Mouse (Mus musculus) Patski (cell line): ENCODE data around the gene Ttll6. TPM values are rescaled to one million over a fixed set of nuclear protein-coding genes. Genes with fewer than 3 reads are reported as not detected.
"Not testable (repeated sequence)": the region's sequence is repeated elsewhere in the genome, so short reads cannot be mapped to it uniquely, and the experiment has no call there.

Source experiments
- ATAC-seq: fragments of 100-300 bp; one replicate; pipeline ENCODE4 v1.8.0; 2021
- CTCF ChIA-PET: fragments of 350-600 bp; sonication (Branson Sonifier 250); formaldehyde crosslinking; loops from one replicate; lab custom pipeline; 2022; ENCODE audit warnings: inconsistent platforms; lab: Charles Lee
- POLR2A ChIA-PET: fragments of 350-600 bp; sonication (Branson Sonifier 250); formaldehyde crosslinking; loops from one replicate; lab custom pipeline; 2022; ENCODE audit warnings: antibody characterized with exemption, inconsistent platforms; lab: Charles Lee
- DNase-seq: peaks from one replicate; pipeline ENCODE4 v3.0.0-alpha.2; 2011; ENCODE audit warnings: low read depth, low spot score
- H3K27me3 ChIP-seq: fragments of 371-371 bp; one replicate; pipeline ENCODE4 v1.5.1; 2021
- CTCF ChIP-seq: fragments of 100-300 bp; IDR thresholded peaks from one replicate; pipeline ENCODE4 v1.5.1; 2021
- in situ Hi-C: fragments of 300-500 bp; cut with MboI; formaldehyde crosslinking; loops from 3 replicates; pipeline ENCODE4 v1.11.1; 2018; ENCODE audit warnings: low pct_unique_long_range_greater_than_20kb, mixed read lengths
- polyA plus RNA-seq: library from polyadenylated mRNA; unstranded; gene quantifications from one replicate; pipeline ENCODE4 v1.2.3, GENCODE M21; 2021

The Ttll6 gene
- 0.13 TPM for polyA plus RNA-seq

DNA sequence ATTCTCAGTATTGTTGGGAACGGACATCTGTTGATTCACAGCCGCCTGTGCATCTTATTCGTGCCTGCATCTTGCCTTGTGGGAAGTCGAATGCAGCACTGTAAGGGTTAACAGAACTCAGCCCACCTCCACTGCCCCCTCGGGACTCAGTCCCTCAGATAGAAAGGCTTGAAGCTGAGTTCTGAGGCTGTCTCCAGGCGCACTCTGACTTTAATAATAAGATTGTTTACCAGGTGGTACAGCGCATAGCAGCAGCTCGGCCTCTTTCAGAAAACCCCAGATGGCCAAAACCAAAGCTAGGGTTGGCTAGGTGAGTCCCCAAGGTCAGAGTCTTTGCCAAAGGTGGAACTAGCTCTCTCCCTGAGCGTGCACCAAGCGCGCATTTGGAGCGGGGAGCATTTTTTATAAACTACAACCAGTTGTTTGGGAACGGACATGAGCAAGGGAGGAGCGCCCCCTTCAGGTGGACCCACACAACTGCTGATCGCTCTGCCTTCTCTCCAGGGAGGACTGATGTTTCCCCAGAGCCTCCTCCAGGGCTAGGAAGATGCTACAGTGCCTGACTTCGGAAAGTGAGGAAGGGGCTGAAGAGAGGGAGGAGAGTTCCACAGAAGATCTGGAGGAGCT, at the start of gene Ttll6:
TSS of gene Ttll6 (plus strand) at position 548 of the 627 bp plus-strand sequence.
- in situ Hi-C loops, result loop anchor here (5.0 kb wide), 1 partner anchor 41 kb away; no protein-coding TSS in a partner anchor
- ChIA-PET POLR2A (interaction anchor here (0.6 kb wide), 1 partner anchor 463 kb away, joined by 6 read pairs; no protein-coding TSS in a partner anchor), CTCF (interaction anchor here (0.6 to 1.7 kb wide), 12 partner anchors 9 to 172 kb away, joined by 3 to 7 read pairs (median 4); partner anchors contain the start of genes Calcoco2 and Ube2z)
- DNase-seq (no peak), ATAC-seq (no peak)
- no peaks in the 10 kb centered on the region for H3K27me3 ChIP-seq
- TF ChIP-seq CTCF, result peak; percentile 97

DNA sequence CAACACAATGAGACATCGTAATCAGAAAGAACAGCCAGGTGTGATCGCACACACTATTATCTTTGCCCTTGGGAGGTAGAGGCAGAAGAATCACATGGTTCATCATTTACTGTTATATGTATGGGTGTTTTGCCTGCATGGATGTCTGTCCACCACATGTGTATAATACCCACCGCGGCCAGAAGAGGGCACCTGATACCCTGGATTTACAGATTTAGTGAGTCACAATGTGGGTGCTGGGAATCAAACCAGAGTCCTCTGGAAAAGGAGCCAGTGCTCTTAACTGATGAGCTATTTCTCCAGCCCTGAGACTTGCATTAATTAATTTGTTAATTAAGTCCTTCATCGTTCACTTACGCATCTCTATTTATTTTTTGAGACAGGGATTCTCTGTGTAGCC, 45.6 kb upstream of the Ttll6 start:
- no peak for ATAC-seq
- POLR2A ChIA-PET, result no interaction called here
- no peak for DNase-seq
- CTCF ChIA-PET, result no interaction called here
- no peak for TF ChIP-seq CTCF
- H3K27me3 ChIP-seq, result no peaks in the 10 kb centered on the region
- in situ Hi-C loops, result no loop called here

DNA sequence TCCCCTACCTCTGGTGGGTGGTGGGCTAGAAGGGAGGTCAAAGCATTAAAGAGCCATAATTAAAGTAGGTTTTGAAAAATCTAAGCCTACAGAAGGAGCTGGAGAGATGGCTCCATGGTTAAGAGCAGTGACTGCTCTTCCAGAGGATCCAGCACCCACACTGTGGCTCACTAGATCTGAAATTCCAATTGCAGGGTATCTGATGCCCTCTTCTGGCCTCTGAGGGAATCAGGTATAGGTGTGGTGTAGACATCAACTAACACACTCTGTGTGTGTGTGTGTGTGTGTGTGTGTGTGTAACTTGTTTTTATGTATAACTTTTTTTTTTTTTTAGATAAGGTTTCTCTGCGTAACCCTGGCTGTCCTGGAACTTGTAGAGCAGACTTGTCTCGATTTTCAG, 42.5 kb upstream of the Ttll6 start:
- ATAC-seq (no peak), DNase-seq (no peak)
- no peaks in the 10 kb centered on the region for H3K27me3 ChIP-seq
- in situ Hi-C loops, result loop anchor here (5.0 kb wide), 2 partner anchors 41 to 141 kb away; partner anchors contain the start of gene Ttll6
- TF ChIP-seq CTCF, result peak; percentile 65
- ChIA-PET CTCF (interaction anchor here (0.8 kb wide), 1 partner anchor 263 kb away, joined by 3 read pairs; no protein-coding TSS in a partner anchor), POLR2A (interaction anchor here (0.8 kb wide), 1 partner anchor 25 kb away, joined by 3 read pairs; no protein-coding TSS in a partner anchor)

DNA sequence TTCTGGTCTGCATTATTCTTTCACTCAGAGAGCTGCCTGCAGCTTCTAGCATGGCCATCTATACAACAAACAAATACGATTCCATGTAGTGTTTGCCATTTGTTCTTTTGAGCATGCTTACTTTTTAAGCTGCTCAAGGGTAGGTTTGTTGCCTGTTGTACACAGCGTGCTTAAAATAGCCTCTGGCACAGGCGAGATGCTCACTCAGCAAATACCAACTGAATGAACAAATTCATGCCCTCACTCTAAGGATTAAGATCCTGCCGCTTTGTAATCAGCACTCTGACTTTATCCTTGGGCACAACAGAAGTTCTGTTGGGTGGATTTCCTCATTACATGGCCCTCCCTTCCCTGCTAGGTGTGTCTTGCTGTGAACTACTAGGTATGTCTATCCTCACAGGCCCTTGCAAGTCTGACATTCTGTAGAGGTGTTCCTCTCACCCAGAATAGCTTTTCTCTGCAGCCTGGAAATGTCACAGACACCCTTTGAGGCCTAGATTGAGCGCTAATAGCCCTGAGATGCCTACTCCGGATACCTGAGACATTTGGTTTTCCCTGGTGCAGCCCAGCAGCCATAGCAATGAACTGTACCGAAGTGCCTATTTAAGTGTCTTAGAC, 40.8 kb upstream of the Ttll6 start:
- no peaks in the 10 kb centered on the region for H3K27me3 ChIP-seq
- ChIA-PET POLR2A (interaction anchor here (0.7 to 0.9 kb wide), 2 partner anchors 9 to 37 kb away, joined by 3 read pairs; no protein-coding TSS in a partner anchor), CTCF (interaction anchor here (0.7 to 2.8 kb wide), 12 partner anchors 18 to 147 kb away, joined by 3 to 18 read pairs (median 4); partner anchors contain the start of gene Calcoco2)
- no peak for TF ChIP-seq CTCF
- in situ Hi-C loops, result loop anchor here (5.0 kb wide), 2 partner anchors 40 to 140 kb away; partner anchors contain the start of gene Ttll6
- ATAC-seq (no peak), DNase-seq (no peak)

DNA sequence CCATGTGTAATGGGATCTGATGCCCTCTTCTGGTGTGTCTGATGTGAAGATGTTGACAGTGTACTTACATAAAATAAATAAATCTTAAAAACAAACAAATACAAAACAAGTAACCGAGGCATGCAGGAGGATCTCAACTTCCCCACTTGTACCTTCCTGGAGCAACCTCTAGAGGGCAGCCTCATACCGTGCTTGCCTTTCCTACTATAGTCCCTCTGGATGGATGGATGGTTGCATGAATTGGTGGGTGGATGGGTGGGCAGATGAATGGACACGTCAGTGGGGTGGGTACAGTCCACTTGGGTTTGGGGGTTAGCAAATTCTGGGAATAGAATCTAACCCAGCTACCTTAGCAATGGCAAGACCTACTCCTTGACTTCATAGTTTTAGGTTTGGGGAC, 40.2 kb upstream of the Ttll6 start:
- H3K27me3 ChIP-seq, result no peaks in the 10 kb centered on the region
- TF ChIP-seq CTCF, result peak; percentile 89
- DNase-seq (no peak), ATAC-seq (no peak)
- ChIA-PET POLR2A (interaction anchor here (0.9 kb wide), 1 partner anchor 9 kb away, joined by 3 read pairs; no protein-coding TSS in a partner anchor), CTCF (interaction anchor here (0.7 to 2.8 kb wide), 12 partner anchors 9 to 146 kb away, joined by 3 to 18 read pairs (median 4); partner anchors contain the start of gene Calcoco2)
- in situ Hi-C loops, result loop anchor here (5.0 kb wide), 2 partner anchors 39 to 139 kb away; partner anchors contain the start of gene Ttll6

DNA sequence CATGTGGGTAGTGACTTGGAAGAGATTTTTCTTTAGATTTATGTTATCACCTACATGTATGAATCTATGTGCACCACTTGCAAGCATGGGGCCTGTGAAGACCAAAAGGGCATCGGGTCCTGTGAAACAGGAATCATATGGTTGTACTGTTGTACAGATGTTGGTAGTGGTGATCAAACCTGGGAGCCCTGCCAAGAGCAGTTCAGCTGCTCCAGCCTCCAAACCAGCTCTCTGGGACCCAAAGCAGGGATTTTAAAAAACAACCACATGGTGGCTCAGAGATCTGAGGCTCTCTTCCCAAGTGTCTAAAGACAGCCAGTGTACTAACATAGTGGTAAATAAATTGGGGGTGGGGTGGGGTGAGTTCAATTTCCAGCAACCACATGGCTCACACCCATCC, 25.2 kb upstream of the Ttll6 start:
- CTCF ChIA-PET, result interaction anchor here (1.1 kb wide), 1 partner anchor 25 kb away, joined by 3 read pairs; the partner anchor contains the start of gene Ttll6
- ATAC-seq (no peak), DNase-seq (no peak)
- TF ChIP-seq CTCF, result no peak
- H3K27me3 ChIP-seq, result no peaks in the 10 kb centered on the region
- POLR2A ChIA-PET, result no interaction called here
- in situ Hi-C loops, result no loop called here

DNA sequence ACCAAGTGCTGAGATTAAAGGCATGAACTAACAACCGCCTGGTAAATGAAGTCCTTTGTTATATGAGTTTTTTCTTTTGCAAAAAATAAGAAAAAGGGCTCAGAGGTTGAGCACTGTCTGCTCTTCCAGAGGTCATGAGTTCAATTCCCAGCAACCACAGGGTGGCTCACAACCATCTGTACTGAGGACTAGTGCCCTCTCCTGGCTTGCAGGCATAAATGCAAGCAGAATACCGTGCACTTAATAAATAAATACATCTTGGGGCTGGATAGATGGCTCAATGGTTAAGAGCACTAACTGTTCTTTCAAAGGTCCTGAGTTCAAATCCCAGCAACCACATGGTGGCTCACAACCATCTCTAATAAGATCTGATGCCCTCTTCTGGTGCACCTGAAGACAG, 22.6 kb upstream of the Ttll6 start:
- CTCF ChIA-PET, result interaction anchor here (2.2 kb wide), 1 partner anchor 18 kb away, joined by 6 read pairs; no protein-coding TSS in a partner anchor
- H3K27me3 ChIP-seq, POLR2A ChIA-PET, ATAC-seq, in situ Hi-C loops, DNase-seq: not testable (repeated sequence)
- TF ChIP-seq CTCF, result peak; percentile 55

DNA sequence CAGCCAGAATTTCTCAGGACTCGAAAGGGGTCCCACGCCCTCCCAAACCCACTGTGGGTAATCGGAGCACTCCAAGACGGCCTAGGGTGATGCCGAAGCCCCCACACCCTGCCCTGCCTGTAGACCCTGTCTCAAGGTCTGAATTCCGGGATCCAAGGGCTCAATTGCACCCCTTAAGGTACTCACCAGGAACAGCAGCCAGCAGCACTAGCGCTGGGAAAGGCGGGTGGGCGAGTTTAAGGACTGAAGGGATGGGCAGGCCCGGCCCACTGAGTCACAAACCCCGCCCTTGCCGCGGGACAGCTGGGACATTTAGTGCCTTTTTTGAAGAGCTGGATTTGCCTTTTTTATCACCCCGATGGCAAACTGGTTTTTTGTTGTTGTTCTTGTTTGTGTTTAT, 21.8 kb upstream of the Ttll6 start, which contains the start of gene Calcoco2:
TSS of gene Calcoco2 (minus strand) at position 214 of the 400 bp plus-strand sequence.
- ChIA-PET POLR2A (no interaction called here), CTCF (interaction anchor here (1.8 to 2.2 kb wide), 2 partner anchors 19 to 22 kb away, joined by 6 to 7 read pairs; partner anchors contain the start of gene Ttll6)
- H3K27me3 ChIP-seq, result no peaks in the 10 kb centered on the region
- ATAC-seq (no peak), DNase-seq (no peak)
- no peak for TF ChIP-seq CTCF
- in situ Hi-C loops, result no loop called here

DNA sequence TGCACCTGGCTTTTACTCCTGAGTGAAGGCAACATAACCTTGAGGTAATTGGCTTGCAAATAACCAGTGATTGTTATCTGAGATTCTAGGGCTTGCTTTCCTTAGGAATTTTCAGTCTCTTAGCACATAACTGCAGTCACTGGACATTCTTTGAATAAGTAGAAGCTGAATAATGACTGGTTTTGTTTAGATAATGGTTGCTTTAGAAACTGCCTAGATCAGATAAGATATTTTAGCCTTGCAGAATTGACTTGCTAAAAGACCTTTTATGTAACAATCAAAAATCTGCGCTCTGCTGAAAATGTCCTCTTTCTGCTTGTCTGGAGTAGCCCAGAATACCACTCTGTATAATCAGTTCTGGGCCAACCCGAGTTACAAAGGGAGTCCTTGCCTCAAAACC, 19.5 kb upstream of the Ttll6 start:
- in situ Hi-C loops, result no loop called here
- DNase-seq (no peak), ATAC-seq (no peak)
- TF ChIP-seq CTCF, result no peak
- ChIA-PET CTCF (no interaction called here), POLR2A (no interaction called here)
- H3K27me3 ChIP-seq, result no peaks in the 10 kb centered on the region

DNA sequence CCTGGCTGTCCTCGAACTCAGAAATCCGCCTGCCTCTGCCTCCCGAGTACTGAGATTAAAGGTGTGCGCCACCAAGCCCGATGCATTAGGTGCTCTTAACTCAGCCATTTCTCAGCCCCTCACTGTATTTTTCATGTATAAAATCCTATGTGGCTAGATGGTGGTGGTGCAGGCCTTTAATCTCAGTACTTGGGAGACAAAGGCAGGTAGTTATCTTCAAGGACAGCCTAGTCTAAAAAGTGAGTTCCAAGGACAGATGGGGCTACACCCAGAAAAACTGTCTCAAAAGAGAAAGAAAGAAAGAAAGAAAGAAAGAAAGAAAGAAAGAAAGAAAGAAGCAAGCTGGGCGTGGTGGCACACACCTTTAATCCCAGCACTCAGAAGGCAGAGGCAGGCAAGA, 18.2 kb upstream of the Ttll6 start:
- no peak for ATAC-seq
- no peak for DNase-seq
- in situ Hi-C loops, result no loop called here
- ChIA-PET CTCF (no interaction called here), POLR2A (no interaction called here)
- H3K27me3 ChIP-seq, result no peaks in the 10 kb centered on the region
- no peak for TF ChIP-seq CTCF
